Mouse (Mus musculus) urinary bladder, postnatal 10 days (tissue): ENCODE measurements around the gene Fcna.

Experiments
- DNase-seq: peaks from one replicate; pipeline ENCODE4 v3.0.0; 2022; ENCODE audit warnings: low spot score

The Fcna gene

DNA sequence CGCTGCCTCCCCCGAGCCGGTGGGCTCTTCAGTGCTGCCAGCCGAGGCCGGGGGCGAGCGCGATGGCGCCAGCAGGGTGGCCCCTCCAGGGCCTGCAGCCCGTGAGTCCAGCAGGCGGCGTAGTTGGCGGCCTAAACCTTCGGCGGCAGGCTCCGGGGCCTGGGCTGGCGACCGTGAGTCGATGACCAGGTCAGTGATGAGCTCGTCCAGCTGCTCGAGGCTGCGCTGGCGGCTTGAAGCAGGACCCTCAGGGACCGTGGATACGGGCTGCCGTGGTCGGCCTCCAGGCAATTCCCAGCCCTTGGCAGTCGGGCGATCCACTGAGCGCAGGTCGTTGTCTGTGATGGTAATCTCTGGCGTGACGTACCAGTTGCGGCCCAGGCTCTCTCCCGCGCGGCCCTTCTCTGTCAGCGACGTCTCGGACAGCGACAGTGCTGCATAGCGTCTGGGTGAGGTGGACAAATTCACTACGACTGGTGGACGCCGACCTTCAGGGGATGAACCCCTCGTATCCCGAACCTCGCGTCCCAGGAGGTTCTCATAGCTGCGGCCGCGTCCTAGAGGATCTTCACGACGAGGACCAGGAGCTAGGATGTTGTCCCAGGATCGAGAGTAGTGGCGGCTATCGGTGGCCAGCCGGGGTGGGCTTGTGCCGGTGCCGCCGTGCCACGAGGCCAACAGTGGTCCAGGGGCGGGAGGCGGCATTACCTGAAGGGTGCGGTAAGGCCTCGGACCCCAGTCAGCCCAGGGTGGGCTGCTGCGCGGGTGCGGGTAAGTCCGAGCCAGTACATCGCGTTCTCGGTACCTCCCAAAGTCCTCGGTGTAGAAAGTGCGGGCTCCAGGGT is 49.7 kb downstream of the Fcna start:
- no peak for DNase-seq

DNA sequence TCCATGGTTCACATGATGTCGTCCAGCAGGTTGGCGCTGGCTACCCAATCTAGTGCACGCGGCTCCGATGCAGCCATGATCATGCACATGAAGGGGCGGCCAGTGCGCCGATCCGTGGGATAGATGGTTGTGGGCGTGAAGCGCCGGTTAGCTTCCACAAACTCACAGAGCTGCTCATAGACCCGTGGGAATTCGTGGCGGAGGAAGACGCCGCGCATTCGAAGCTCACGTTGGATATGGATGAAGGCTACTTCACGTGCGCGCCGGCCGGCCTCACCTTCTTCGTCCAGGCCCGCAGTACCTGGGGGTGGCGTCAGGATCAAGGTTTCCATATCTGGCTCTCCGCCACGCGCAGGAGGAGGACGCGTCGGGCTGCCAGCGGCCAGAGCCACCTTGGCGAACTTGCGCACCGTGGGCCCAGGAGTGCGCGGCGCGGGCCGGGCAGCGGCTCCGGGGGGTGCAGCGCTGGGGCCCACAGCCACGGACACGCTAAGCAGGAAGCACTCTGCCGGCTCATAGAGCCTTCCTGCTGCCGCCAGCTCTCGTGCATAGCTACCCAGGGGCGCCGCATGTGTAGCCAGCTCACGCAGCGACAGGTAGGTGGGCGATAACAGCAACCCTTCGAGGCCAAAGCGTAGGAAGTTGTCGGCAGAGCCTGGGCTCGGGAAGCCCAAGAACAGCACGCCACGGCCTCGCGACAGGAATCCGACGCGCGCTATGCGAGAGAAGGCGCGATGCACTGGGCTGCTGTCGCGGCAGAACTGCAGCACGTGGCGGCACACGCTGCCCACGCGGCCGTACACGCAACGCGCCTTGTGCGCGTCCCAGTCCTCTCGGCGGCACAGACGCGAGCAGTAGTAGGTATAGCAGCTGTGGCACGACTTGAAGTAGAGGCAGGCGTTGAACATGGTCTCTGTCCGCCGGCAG is 50.6 kb downstream of the Fcna start:
- DNase-seq, result no peak

DNA sequence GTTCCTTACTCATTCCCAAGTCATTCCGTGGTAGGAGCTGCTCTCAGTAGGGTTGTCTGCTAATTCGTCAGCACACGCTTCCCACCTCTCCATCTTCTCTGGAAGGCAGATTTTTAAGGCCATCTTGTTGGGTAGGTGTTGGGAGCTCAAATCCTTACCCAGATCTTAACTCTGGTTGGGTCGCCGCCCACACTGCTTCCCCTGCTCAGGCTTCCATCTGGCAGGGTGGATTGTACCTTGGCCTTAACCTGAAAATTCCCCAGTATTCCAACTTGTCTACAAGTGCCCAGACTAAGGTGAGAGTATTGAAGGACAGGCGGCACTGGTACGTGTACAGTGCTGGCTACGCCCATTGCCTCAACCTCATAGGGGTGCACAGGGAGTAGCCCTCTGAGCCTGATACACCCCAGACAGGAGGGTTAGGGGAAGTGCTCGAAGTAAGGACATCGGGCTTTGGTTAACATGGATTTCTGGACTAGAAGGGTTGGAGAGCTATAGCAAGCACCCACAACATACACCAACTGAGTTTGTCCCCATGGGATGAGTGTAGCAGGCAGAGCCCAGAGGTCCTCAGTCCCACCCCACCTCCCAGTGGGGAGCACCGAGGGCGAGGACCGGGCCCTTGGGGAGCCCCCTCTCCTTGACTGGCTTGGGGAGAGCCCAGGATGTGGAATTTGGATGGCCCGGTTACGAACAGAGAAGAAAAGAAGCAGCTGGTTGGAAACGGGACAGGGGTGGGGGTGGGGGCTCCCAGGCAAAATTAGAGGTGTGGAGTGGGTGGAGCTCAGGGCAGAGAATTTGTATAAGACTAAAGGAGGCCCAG is 51.6 kb downstream of the Fcna start:
- no peak for DNase-seq

DNA sequence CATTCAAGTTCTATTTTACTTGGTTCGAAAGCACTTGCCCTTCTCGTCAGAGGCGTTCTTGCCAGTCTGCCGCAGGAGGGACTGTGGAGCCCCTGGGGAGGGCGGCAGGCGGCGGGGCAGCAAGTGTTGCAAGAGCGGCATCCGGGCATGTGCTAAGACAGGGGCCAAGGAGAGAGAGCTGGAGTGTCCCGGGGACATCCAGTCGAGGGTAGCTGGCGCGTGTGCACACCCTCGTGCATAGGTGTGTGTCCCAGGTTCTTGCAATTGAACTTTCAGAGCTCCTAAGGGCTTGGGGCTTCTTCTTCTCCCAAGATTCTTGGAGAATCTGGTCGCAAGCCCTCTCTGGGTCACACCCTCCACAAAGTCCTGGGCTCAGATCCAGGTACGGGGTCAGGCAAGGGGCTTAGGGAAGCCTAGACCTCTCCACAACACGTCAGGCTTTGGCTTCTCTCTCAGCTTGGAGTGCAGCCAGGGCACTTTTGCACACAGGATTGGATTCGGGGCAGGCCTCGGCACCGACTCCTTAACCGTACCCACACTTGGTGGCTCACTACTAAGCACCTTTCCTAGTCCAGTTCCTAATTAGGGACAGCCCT is 52.3 kb downstream of the Fcna start:
- no peak for DNase-seq
